Mouse (Mus musculus) lung, postnatal 0 days (tissue): Measurements from ENCODE around the gene Rabif.

Source experiments
- CTCF ChIP-seq: IDR thresholded peaks from 2 replicates; pipeline ENCODE4 v1.5.1; 2016; ENCODE audit warnings: antibody characterized with exemption, mild to moderate bottlenecking
- EP300 ChIP-seq: IDR thresholded peaks from 2 replicates; pipeline ENCODE4 v1.6.1; 2016; ENCODE audit warnings: antibody characterized with exemption, mild to moderate bottlenecking, control low read depth

DNA sequence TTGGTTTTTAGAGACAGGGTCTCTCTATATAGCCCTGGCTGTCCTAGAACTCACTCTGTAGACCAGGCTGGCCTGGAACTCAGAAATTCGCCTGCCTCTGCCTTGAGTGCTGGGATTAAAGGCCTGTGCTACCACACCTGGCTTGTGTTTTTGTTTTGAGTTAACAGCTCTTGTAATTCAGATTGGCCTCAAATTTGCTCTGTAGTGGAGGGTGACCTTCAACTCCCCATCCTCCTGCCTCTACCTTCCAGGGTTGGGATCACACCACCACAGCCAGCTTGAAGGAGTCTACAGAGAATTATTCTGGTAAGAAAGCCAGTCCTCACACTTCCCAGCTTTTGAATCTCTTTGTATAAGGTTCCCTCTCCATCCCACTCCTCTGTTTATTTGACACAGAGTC lies 6.5 kb downstream of the Rabif start:
- no peak for TF ChIP-seq CTCF
- TF ChIP-seq EP300: no peak
